Mouse (Mus musculus): ENCODE measurements around the gene Ghsr. TPM values are rescaled to one million over a fixed set of nuclear protein-coding genes. Genes with fewer than 3 reads are reported as not detected.

The Ghsr gene
- polyA plus RNA-seq, 1 experiment from 2014 or later, result not detected

DNA sequence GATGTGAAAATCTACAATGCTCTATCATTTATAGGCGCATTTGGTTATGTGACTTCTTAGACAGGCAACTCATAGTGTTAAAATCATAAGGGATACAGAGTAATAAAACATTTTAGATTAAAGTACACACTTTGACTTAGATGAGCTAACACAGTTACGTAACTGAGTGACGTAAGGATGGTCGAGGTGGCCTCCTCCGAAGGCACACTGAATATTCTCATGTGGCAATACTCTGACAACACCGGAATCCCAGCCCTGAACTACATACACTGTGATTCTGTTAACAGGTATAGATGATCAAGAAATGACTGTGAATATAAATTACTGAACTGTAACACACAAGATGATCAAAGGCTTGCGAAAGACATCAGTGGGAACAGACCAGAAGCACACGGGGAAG is 47.5 kb downstream of the Ghsr start:
- H3K4me2 ChIP-seq (ENCODE audit: low read depth, low read length), result no peak overlapping the region
- no peak overlapping the region for H3K27ac ChIP-seq (replicated peaks; ENCODE audit: low read depth, low read length)
- H3K36me3 ChIP-seq (ENCODE audit: control insufficient read depth, insufficient read depth, low read length), result peaks cover 53% of the 10 kb centered on the region
- H3K9ac ChIP-seq (ENCODE audit: low read depth, low read length), result no peak overlapping the region
- H3K4me1 ChIP-seq (ENCODE audit: control insufficient read depth, insufficient read depth, low read length), result no peaks in the 10 kb centered on the region
- H3K9me3 ChIP-seq (ENCODE audit: control insufficient read depth, low read length), result no peaks in the 10 kb centered on the region
- H3K4me3 ChIP-seq (ENCODE audit: low read depth, low read length), result no peak overlapping the region
- no peaks in the 10 kb centered on the region for H3K27me3 ChIP-seq (replicated peaks; ENCODE audit: control insufficient read depth, insufficient read depth, low read length)
- WGBS, result 93% methylated on average over 8 of the region's 8 CpGs
- ATAC-seq (ENCODE audit: low read depth), result no peak
- DNase-seq (ENCODE audit: low spot score), result no peak

DNA sequence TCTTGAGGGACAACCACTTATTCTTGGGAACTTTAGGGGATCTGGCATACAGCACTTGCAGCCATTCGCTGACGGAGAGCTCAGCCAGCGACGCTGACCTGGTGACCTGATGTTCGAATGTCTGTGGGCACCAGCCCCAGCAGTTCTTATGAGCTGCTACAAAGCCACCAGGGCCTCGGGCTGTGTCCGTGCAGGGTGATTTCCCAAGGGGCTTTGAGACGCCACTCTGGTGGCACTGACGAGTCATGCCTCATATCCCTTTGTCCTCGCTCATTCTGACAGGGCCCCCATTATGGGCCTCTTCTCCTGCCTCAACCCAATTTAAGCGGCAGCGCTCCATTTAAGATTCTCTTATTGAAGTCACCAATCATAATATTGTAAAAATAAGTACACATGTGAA is 50.8 kb downstream of the Ghsr start:
- 66% methylated on average over 12 of the region's 12 CpGs for WGBS
- Histone ChIP-seq H3K9me3 (ENCODE audit: control insufficient read depth, low read length) (no peaks in the 10 kb centered on the region), H3K27ac (replicated peaks; ENCODE audit: low read depth, low read length) (no peak overlapping the region), H3K4me2 (ENCODE audit: low read depth, low read length) (no peak overlapping the region), H3K4me3 (ENCODE audit: low read depth, low read length) (no peak overlapping the region), H3K27me3 (replicated peaks; ENCODE audit: control insufficient read depth, insufficient read depth, low read length) (no peaks in the 10 kb centered on the region), H3K9ac (ENCODE audit: low read depth, low read length) (no peak overlapping the region), H3K4me1 (ENCODE audit: control insufficient read depth, insufficient read depth, low read length) (no peaks in the 10 kb centered on the region), H3K36me3 (ENCODE audit: control insufficient read depth, insufficient read depth, low read length) (peaks cover 74% of the 10 kb centered on the region)
- DNase-seq (ENCODE audit: low spot score), result no peak
- no peak for ATAC-seq (ENCODE audit: low read depth)

DNA sequence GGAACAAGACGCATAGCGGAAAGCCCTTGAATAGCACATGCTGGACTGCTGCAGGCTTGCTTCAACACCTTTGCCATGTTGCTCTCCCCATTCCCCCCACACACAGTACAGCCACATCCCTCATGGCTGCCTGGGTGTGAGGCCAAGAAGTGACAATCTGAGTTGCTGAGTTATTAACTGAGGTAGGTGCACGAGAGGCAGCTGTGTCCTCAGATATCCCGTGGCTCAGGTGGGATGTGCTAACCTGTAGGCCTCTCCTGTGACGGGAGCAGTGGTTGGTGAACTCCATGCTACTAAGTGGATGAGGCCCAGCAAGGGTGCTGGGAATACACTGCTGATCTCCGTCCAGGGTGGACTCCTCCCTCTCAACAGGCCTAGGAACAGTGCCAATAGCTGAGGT is 51.4 kb downstream of the Ghsr start:
- DNase-seq (ENCODE audit: low spot score), result no peak
- no peak overlapping the region for H3K4me3 ChIP-seq (ENCODE audit: low read depth, low read length)
- no peak overlapping the region for H3K4me2 ChIP-seq (ENCODE audit: low read depth, low read length)
- H3K27ac ChIP-seq (replicated peaks; ENCODE audit: low read depth, low read length), result no peak overlapping the region
- WGBS, result 87% methylated on average over 6 of the region's 6 CpGs
- H3K4me1 ChIP-seq (ENCODE audit: control insufficient read depth, insufficient read depth, low read length), result no peaks in the 10 kb centered on the region
- H3K36me3 ChIP-seq (ENCODE audit: control insufficient read depth, insufficient read depth, low read length), result peaks cover 75% of the 10 kb centered on the region
- ATAC-seq (ENCODE audit: low read depth), result no peak
- H3K27me3 ChIP-seq (replicated peaks; ENCODE audit: control insufficient read depth, insufficient read depth, low read length), result no peaks in the 10 kb centered on the region
- H3K9me3 ChIP-seq (ENCODE audit: control insufficient read depth, low read length), result no peaks in the 10 kb centered on the region
- no peak overlapping the region for H3K9ac ChIP-seq (ENCODE audit: low read depth, low read length)

GRCm38 (mm10) chr3:27424049-27424667 is 53.0 kb downstream of the Ghsr start:
- Histone ChIP-seq H3K9me3 (ENCODE audit: control insufficient read depth, low read length) (no peaks in the 10 kb centered on the region), H3K27ac (replicated peaks; ENCODE audit: low read depth, low read length) (no peak overlapping the region), H3K4me1 (ENCODE audit: control insufficient read depth, insufficient read depth, low read length) (no peaks in the 10 kb centered on the region), H3K4me3 (ENCODE audit: low read depth, low read length) (no peak overlapping the region), H3K36me3 (ENCODE audit: control insufficient read depth, insufficient read depth, low read length) (peaks cover 75% of the 10 kb centered on the region), H3K9ac (ENCODE audit: low read depth, low read length) (no peak overlapping the region), H3K4me2 (ENCODE audit: low read depth, low read length) (no peak overlapping the region), H3K27me3 (replicated peaks; ENCODE audit: control insufficient read depth, insufficient read depth, low read length) (no peaks in the 10 kb centered on the region)
- DNase-seq (ENCODE audit: low spot score) (no peak), ATAC-seq (ENCODE audit: low read depth) (no peak)
- 89% methylated on average over 11 of the region's 11 CpGs for WGBS

GRCm38 (mm10) chr3:27427406-27427805 is 56.3 kb downstream of the Ghsr start:
- Histone ChIP-seq H3K4me2 (ENCODE audit: low read depth, low read length) (no peak overlapping the region), H3K4me3 (ENCODE audit: low read depth, low read length) (no peak overlapping the region), H3K36me3 (ENCODE audit: control insufficient read depth, insufficient read depth, low read length) (peaks cover 79% of the 10 kb centered on the region), H3K27me3 (replicated peaks; ENCODE audit: control insufficient read depth, insufficient read depth, low read length) (no peaks in the 10 kb centered on the region), H3K27ac (replicated peaks; ENCODE audit: low read depth, low read length) (no peak overlapping the region), H3K9me3 (ENCODE audit: control insufficient read depth, low read length) (no peaks in the 10 kb centered on the region), H3K4me1 (ENCODE audit: control insufficient read depth, insufficient read depth, low read length) (no peaks in the 10 kb centered on the region), H3K9ac (ENCODE audit: low read depth, low read length) (no peak overlapping the region)
- ATAC-seq (ENCODE audit: low read depth) (no peak), DNase-seq (ENCODE audit: low spot score) (no peak)
- WGBS, result 78% methylated on average over 6 of the region's 6 CpGs

Other genes starting within 250 kb of the Ghsr start
- gene Ect2, start 217.5 kb upstream of the Ghsr start, polyA plus RNA-seq (2014; fragmentation: Nextera tagmentation; extraction: Ambion mirVana), result 35.6 and 40.5 TPM in 2 replicates
- gene Nceh1, start 188.4 kb upstream of the Ghsr start, polyA plus RNA-seq (2014; fragmentation: Nextera tagmentation; extraction: Ambion mirVana), result 4.3 and 6.8 TPM in 2 replicates
- gene Tnfsf10, start 54.3 kb upstream of the Ghsr start, polyA plus RNA-seq (2014; fragmentation: Nextera tagmentation; extraction: Ambion mirVana), result 0.24 and 0.43 TPM in 2 replicates